Mouse (Mus musculus): Measurements from ENCODE around the gene Gm7233.
"Not testable (repeated sequence)": the region's sequence is repeated elsewhere in the genome, so short reads cannot be mapped to it uniquely, and the experiment has no call there.

Gm7233 gene

DNA sequence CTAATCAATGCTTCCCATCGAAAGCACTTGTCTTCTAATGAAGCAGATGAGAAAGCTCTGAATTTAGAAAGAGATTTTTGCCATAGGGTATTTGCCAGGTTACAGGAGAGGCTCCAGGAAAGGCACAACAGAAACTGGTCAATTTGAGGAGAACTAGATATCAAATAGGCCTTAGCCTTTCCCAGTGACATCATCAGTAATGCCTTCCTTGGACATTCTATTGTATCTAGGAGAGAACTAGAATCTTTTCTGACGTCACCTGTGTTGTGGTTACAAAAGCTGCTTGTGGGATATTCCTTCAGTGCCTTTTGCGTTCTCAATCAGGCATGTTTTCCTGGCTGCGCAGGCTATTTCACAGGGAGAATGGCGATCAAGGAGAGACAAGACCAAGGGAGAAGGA lies at the start of gene Gm7233:
Gene Gm7233, plus strand, starts transcription at position 301 of the 400 bp plus-strand sequence.
- DNase-seq (ENCODE audit: low spot score) = not testable (repeated sequence)

DNA sequence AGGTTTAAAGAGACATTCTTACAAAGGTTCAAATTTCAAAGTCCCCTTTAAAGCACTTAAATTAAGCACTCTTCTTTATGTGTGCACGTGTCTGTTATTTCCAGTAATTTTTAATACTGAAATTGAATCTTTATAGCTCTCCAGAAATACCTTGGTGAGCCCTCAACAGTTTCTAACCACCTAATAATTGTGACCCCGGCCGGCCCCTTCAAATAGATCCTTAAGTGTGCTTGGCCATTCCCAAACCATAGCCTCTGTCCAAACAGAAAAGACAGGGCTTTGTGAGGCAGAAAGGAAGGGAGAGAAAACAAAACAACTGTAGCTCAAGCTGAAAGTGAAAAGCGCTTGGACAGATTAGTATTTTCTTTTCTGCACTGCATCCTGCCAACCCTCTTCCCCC lies 12.5 kb upstream of the Gm7233 start:
- DNase-seq (ENCODE audit: low spot score) = not testable (repeated sequence)

DNA sequence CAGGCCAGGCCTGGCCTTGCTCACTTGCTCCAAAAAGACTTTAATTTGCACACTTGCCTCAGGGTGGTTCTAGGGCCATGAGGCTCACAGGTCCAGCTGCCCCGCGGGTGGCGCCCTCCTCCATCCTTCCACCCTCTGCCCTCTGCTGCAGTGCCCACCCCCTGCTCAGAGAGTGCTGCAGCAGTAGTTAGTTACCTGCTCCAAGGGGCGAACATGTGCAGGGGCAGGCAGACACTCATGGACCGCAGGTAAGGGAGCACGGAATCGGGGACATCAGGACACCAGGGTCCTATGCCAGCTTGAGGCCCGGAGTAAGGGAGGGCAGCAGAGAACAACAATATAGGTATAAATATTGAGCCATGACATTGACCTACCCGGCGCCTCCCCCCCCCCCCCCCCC lies 11.7 kb upstream of the Gm7233 start:
- not testable (repeated sequence) for DNase-seq (ENCODE audit: low spot score)

DNA sequence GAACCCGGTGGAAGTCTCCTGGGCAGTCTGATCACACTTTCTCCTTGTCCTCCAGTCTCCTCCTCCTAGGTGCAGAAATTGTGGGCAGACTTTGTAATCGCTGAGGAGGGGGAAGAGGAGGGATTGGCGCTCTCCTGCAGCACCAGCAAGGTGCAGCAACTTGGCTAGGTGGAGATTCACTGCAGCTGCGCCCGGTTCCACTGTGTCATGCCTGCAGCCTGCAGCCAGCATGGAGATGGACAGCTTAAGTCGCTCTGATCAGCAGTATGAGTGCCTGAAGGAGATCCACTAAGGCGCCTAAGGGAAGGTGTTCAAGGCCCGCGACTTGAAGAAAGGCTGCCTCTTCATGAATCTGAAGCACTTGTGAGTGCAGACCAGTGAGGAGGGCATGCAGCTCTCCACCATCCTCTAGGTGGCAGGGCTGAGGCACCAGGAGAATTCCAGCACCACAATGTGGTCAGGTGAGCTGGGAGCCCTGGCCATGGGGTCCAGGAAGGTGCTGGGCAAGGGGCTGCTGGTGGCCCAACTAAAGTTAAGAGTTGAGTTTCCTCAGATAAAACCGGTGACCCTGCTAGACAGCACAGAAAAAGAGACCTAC lies 11.0 kb upstream of the Gm7233 start:
- not testable (repeated sequence) for DNase-seq (ENCODE audit: low spot score)

DNA sequence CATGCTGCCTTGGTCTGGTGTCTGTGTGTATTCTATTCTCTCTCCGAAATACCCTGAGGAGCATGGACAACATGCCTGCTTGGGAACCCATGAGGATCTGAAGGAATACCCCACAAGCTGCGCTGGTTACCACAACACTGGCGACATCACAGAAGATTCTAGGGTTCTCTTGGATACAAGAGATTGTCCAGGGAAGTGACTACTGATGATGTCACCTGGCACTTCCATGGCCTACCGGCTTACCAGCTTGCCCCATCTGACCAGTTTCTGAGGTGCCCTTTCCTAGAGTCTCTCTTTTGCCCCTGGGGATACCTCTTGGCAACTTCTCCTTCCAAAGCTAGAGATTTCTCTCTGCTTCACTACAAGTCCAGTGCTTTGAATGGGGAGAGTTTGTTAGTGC lies 55.5 kb downstream of the Gm7233 start, which contains the start of gene Gm8122:
Gene Gm8122, minus strand, starts transcription at position 101 of the 400 bp plus-strand sequence.
- not testable (repeated sequence) for DNase-seq (ENCODE audit: low spot score)

Data from adipocyte (in vitro differentiated cells).